Mouse (Mus musculus) monocyte, adult 5-6 weeks (primary cell): ENCODE measurements around the gene 1190005I06Rik. TPM values are rescaled to one million over a fixed set of nuclear protein-coding genes. Genes with fewer than 3 reads are reported as not detected.

ENCODE experiments used
- ATAC-seq: fragments of 153-309, 156-312 bp; replicated peaks from 2 replicates; pipeline ENCODE4 v1.8.0; 2017; ENCODE audit warnings: mild to moderate bottlenecking; ENCODE audit not compliant: low TSS enrichment, insufficient number of reproducible peaks, severe bottlenecking, poor library complexity, low FRiP score
- total RNA-seq: library from RNA; stranded (forward); fragments of 200-1000, 200-491, 200-594 nt; gene quantifications from 3 replicates; pipeline ENCODE4 v1.2.3, GENCODE M21; 2017

1190005I06Rik gene
- total RNA-seq, 1 experiment from 2014 or later = not detected

DNA sequence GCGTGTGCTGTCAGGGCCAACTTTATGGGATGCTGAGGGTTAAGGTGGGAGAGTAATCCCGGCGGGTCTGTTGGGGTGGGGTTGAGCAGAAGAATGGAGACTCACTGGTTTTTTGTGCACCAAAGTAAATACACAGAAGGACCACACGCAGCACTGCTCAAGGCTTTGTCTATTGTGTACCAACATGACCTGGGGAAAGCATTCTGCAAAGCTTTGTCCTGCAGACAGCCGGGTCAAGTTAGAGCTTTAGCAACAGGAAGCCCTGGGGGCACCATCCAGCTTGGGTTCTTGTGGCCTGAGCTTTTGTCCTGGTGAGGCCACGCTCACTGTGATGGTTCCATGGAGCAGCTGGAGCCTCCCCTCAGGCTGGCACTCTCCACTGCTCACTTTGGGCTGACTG is 24.3 kb upstream of the 1190005I06Rik start:
- no peak for ATAC-seq

DNA sequence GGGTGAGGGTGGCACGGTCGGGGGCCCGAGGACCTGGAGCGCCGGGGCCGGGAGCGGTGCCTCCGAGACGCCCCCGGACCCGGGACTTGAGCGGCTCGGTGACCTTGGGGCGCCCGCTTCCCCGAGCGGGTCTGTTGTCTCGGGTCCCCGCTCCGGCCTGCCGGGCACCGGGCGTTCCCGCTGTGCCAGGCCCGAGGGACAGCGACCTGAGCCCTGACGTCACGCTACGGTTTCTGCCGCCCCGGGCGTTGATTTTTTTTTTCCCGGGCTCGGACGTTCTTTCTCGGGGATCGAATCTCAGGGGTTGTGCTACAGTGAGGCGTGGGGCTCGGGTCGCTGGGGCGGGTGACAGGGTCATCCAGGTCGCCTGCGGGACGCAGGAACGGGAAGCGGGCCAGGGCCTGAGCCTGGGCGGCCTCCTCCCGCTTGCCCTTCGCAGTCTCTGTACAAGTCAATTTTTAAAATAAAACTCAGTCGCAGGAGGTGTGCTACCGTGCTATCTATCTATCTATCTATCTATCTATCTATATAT is 21.0 kb upstream of the 1190005I06Rik start, which contains the start of gene Emc8:
Gene Emc8, minus strand, starts transcription at position 200 of the 532 bp plus-strand sequence.
- no peak for ATAC-seq

DNA sequence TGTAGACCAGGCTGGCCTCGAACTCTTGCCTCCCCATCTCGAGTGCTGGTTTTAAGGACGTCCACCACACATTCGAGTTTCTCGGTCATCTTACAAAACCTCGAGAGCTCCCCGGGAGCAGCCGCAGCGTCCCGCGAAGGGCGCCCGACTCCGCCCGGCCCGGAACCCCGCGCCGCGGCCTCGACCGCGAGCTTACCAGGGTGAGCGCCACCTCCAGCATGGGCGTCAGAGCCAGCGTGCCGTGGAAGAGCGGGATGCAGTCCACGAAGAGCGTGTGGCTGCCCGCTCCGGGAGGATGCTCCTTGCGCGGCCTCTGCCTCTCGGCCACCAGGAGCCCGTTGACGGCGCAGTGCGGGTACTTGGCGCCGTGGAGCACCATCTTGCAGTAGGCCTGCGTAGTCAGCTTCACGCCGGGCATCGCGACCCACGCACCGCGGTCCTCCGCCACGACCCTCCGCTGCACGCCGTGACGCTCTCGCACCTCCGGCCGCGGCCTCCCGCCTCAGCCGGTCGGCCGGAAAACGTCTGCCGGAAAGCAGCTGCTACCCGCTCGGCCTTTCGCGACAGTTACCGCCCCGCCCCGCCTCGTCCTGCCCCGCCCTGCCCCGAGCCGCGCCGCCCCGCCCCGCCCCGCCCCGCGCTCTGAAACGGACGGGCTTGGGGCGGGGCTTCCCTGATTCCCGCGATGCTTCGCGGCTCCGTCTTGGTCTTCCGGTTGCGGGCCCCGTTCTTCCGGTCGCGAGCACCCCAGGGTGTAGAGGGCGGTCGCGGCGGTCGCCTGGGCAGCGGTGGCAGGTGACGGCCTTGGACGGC is 20.3 kb upstream of the 1190005I06Rik start, which contains the start of the genes Gm27021 and Cox4i1:
Gene Gm27021, minus strand, starts transcription at position 519 of the 813 bp plus-strand sequence.
Gene Cox4i1, plus strand, starts transcription at position 662 of the 813 bp plus-strand sequence.
- ATAC-seq = peak; percentile 67

DNA sequence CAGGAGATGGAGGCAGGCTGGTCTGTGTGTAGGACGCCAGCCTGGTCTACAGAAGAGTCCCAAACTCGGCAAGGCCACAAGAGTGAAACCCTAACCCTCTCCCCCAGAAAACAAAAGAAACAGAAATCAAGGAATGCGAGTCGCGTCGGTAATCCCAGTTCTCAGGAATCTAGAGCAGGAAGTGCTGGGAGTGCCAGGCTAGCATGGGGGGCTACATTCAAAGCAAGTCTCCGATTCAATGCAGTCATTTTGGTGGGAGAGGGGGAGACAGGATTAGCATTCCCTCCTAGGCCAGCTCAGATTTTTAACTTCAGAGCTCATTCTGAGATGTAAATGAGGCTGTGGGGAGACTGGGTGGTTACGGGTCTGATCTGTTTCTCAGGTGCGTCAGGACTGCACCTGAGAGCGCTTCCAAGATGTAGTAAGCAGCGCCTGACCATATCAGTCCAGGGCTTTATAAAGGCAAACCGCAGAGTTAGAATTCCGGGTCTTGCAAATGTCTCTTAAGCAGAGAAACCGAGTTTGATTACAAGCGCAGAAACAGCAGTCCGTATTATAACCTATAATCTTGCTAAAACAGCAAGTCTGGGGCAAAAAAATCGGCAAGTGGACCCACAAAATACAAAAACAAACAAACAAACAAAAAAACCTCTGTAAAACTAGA is 19.5 kb upstream of the 1190005I06Rik start:
- ATAC-seq = no peak

DNA sequence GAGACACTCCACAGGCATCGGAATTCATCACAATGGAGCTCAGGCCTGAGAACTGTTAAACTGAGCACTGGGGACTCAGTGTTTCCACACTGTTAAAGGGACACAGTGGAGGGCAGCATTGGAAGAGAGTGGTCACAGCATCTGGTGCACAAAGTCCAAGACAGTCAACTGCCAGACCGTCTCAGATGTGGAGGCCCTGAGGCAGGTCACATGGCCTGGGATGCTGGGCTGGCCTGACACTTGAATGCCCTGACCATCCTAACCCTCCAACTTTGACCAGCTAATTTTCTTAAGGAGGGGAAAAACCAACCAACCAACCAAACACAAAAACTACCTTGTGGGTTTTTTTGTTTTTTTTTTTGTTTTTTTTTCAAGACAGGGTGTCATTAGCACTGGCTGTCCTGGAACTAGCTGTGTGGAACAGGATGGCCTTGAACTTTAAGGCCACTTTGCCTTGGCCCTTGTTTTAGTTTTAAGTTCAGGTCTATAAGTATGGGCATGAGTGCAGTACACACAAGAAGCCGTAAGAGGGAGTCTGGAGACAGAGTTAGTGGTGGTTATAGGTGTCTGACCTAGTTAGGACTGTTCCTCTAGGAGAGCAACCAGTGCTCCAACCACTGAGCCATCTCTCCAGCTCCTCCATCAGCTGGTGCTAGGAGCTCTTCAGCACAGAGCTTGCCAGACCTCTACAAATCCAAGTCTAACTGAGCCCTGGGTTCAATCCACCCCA is 18.5 kb upstream of the 1190005I06Rik start:
- ATAC-seq = no peak

DNA sequence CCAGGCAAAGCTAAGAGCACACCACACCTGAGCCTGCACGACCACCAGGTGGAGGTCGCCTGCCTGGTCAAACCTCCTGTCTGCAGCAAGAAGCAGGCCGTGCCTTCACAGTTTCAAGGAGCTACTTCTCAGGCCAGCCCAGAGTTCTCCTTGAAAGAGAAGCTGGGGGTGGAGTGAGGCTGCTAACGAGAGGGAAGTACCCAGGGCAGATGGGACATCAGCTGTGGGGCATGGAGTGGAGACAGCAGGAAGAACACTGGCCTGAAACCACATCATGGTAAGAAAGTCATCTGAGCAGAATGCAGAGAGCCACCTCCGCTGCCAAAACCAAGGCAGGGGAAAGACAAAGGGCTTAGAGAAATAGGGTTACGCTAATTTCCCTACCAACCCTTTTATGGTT is 17.1 kb upstream of the 1190005I06Rik start:
- no peak for ATAC-seq

DNA sequence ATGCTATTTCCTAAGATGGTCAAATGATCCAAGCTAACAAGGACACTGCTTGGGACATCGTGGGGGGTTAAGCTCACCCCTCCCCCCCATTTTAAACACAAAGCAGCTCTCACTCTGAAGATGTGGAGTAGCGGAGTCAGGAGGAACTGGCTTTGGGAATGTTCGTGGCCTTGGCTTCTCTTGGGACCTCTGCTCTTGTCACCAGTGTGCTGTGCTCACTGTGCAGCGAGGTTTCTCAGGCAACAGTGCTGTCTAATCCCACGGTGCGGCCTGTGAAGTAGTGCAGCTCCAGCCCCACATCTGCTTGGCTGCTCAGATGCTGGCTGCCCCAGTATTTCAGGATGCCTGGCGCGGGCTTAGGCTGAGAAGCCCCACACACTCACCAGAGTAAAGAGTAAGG is 10.0 kb upstream of the 1190005I06Rik start:
- ATAC-seq = no peak

DNA sequence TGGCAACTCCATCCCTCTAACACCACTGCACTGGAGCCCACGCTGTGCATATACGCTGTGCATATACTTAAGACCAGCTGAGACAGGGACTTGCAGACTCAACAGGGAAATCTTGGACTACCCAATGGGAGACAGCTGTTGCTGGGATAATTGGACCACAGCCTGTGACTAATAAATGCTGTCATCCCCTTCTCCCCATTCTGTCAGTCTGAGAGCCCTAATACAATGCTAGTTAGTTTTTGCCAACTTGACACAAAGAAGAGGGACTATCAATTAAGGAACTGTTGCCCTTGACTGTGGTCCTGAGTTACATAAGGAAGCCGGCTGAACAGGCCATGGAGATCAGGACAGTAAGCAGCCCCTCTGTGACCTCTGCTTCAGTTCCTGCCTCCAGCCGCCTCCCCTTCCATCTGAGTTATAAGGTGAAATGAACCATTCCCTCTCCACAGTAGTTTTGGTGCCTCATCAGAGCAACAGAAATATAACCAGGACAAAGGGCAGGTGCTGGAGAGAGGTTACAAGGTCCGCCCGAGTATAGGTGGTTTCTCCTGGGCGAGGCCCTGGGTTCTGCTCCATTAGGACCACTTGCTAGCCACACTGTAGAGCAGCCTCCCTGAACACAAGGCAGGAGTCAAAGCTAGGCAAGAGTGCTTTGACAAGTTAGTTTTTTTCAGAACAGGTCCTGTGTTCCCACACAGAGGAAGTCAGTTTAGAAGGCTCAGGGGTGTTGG is 9.1 kb upstream of the 1190005I06Rik start:
- no peak for ATAC-seq

DNA sequence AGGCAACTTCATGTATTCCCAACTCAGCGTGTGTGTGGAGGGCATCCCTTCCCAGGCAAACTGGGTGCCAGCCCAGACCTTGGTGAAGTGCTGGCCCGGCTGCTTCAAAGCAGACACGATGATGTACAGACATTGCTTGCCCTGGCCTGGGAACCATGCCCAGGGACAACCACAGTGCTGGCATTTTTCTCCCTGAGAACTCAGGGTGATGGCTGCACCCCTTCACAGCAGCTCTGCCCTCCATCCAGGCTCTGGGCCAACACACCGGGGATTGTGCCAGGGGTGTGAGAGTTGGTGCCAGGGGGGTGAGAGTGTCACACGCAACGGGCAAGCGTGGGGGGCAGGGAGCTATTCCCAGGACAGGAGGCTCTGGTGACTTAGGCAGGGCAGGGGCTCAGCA is 2.8 kb downstream of the 1190005I06Rik start:
- ATAC-seq = no peak

DNA sequence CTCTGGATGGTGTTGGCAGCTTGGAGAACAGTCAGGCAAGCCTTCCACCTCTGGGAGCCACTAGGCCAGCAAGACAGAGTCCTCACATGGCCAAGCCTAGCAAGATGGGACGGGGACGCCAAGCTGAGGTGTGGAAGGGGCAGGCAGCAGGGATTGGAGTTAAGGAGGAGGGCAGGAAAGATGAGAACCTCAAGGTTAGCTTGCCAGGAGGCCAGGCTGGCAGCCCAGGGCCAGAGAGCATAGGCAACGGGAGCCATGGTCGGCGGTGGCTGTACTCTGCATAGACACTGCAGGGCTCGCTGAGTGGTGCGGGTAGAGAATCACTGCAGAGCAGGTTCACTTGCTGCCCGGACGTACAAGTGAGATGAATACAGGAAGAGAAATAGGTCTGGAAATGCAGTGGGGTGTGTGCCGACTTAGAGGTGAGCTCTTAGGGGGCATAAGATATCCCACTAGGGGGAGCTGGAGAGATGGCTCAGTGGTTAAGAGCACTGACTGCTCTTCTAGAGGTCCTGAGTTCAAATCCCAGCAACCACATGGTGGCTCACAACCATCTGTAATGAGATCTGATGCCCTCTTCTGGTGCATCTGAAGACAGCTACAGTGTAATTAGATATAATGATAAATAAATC is 5.3 kb downstream of the 1190005I06Rik start:
- no peak for ATAC-seq

DNA sequence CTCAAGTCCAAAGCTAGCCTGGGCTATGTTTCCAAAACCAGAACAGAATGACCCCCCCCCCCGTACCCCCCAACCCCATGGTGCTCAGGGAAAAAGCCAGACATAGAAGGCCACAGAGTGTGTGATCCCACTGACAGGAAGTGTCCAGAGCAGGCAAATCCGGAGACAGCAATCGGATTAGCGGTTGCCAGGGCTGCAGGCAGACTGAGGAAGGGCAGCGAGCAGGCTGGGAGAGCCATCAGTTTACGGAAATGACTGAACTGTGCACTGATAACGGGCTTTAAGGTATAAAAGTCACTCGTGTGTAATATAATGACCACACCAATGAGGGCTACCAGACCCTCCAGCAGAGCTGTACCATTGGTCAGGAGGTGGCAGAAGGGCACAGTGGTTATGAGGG is 6.2 kb downstream of the 1190005I06Rik start:
- no peak for ATAC-seq

DNA sequence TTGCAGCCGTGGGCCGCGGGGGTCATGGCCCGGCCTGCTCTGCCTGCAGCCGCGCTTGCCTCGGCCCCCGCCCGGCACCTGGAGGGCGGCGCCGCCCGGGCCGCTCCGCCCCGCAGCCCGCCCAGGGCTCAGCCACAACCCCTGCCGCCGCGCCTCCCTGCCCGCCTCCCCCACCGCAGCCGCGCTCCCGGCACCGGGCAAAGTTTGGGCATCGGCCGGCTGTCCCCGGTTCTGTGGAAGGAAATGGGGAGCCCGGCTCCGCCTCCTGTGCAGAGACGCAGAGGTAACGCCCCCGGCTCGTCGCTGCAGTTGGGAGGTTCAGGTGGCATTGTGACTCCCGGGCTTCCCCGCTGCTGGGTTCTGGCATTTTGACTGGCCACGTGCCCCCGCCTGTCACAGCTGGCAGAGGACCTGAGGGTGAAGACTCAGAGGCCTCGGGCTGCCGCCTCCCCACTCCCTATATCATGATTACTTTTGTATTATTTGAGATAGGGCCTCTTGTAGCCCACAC is 13.0 kb downstream of the 1190005I06Rik start:
- no peak for ATAC-seq

DNA sequence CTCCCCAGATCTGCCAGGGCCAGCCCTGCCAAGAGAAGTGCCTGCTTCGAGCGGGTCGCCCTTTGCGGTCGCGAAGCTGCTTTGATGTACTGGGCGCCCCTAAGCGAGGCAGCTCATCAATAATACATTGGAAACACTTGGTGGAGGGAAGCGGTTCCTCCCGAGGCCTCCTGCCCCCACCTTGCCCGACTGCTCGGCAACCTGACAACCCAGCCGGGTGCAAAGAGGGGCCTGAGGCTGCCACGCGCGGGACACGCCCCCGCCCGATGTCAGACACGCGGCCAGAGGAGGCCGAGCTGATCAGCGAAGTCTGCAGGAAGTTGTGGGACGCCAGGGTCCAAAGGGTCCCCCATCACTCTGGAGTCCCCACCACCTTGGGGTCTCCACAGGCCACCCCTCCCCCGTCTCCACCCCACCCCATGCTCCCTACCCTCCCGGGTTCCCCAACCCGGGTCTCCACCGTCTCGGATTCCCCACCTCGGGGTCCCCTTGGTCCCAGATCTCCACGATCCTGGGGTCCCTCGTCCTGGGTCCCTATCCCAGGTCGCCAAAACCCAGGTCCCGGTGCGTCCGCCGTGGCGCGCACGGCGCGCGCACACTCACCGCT is 13.7 kb downstream of the 1190005I06Rik start:
- no peak for ATAC-seq

DNA sequence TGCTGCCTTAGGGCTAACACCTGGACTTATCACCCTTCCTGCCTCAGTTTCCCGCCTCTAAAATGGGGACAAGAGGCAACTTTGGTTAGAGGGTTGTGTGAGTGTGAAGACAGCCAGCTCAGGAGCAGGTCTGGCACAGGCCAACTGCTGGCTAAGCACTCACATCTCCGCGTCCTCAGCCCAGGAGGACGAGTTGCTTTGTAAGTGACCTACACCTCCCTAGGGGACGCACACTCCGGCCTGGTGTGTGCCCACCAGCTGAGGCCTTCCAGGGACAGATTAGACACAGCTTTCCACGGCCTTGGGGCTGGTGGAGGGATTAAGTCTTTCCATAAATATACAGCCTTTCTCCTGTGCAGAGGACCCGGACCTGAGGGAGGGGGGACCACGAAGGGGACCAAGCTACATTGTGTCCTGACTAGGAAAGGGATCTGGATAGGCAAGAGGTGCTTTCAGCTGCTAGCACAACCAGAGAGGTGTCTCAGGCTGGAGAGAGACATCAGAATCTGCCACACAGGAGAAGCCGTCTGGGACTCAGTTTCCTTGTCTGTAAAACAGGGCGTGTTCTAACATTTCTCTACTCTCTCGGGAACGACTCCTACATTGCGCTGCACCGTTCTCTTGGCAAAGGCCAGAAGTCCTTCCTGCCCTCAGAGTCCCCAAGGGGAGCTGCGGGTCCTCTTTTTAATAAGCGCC is 14.3 kb downstream of the 1190005I06Rik start:
- ATAC-seq = no peak

DNA sequence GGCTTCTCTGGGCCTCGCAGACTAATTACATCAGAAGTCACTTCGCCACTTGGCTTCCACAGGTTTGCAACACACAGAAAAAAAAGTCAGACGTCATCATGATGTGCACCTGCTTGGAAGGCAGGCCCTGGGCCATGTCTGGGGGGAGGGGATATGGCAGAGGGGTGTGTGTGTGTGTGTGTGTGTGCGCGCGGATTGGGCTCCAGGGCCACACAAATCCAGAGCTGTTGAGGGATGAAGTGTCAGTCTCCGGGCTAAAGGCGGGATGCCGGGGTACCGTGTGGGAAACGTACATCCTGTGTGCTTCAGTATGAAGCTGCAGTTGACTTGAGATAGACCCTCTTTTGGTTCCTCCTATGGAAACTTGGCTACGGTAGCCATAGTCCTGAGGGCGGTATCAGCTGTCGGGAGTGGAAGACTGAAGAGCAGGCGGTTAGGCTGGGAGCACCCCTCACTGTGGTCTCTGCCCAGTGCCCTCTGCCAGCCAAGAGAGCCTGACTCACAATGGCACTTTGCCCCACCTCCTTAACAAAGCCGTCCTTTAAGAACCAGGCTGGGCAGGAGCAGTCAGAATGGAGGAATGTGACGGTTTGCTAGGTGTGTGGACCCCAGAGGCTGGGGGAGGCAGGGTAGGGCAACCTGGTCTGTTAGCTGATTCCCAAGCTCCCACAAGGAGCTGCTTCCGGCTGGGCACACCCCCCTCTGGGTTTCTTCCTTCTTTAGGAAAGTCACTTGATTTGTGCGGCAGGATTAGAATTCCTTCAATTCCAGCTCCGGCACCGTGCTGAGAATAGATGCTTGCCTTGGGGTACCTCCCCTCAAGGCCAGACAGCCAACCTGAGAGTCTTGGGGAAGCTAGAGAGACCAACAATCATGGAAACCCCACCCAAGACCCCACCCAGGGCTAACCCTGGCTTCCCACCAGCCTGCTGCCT is 15.7 kb downstream of the 1190005I06Rik start:
- no peak for ATAC-seq

DNA sequence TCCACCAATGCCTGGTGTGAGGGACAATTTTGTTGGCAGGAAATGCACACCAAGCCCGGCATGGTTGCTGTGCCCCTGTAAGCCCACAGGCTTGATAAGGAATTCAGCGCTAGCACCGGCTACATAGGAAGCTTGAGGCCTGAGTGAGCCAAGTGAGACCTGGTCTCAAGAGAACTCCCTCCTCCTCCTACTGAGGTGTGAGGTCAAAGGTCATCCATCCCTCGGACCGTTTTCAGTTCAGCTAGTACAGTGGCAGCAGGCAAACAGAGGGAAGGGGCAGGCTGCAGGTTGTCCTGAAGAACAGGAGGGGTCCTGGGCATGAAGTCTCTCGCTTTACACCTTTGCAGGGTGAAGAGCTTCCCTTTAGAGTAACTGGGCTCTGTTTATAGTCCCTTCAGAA is 16.6 kb downstream of the 1190005I06Rik start:
- no peak for ATAC-seq
